8 mouse cellular contexts compared by ENCODE assay signal in genomic region chr9:40192098-40193038, GRCm38 (mm10). TPM values are rescaled to one million over a fixed set of nuclear protein-coding genes. Genes with fewer than 3 reads are reported as not detected.
DNase-seq lines count a peak whose midpoint lies in the region; ATAC-seq and TF ChIP-seq lines count a peak whose summit lies in the region.

Zfp202 (plus strand) TSS chr9:40192316.

- H3K27me3 ChIP-seq in Patski: no peaks in the 10 kb centered on the region
- H3K27me3 ChIP-seq in hindbrain, embryonic 13.5 days: no peaks in the 10 kb centered on the region

- peak within 1 kb of the TSS; percentile 88 for H3K4me2 ChIP-seq in hindbrain, embryonic 13.5 days

- peak within 1 kb of the TSS; percentile 88 for H3K9ac ChIP-seq in hindbrain, embryonic 13.5 days

- under 1% methylated on average over 60 of the region's 63 CpGs for WGBS in hindbrain, embryonic 13.5 days

- H3K4me3 ChIP-seq in hindbrain, embryonic 13.5 days: peak within 1 kb of the TSS; percentile 88

- peak; percentile 88 for TF ChIP-seq CTCF in Patski (IDR thresholded peaks at IDR 0.05)

- 0 out of 2 replicates have a peak, but pooled peaks cover 4% of the 10 kb centered on the region for H3K36me3 ChIP-seq in hindbrain, embryonic 13.5 days

- H3K4me1 ChIP-seq in hindbrain, embryonic 13.5 days (replicated peaks): peaks cover 23% of the 10 kb centered on the region

- in situ Hi-C loops in Patski (cut with MboI; ENCODE audit: low pct_unique_long_range_greater_than_20kb): loop anchor here (5.0 kb wide), 1 partner anchor 75 kb away; no protein-coding TSS in a partner anchor

- ATAC-seq in Patski: peak; percentile 94
- peak; percentile 98 for ATAC-seq in hindbrain, embryonic 13.5 days (ENCODE audit: low FRiP score)

- CTCF ChIA-PET in Patski (lab: Charles Lee): interaction anchor here (1.3 kb wide), 1 partner anchor 75 kb away, joined by 3 read pairs; no protein-coding TSS in a partner anchor

- H3K9me3 ChIP-seq in hindbrain, embryonic 13.5 days: no peaks in the 10 kb centered on the region

- DNase-seq in Patski (ENCODE audit: low read depth, low spot score): peak; percentile 57
- peak; percentile 94 for DNase-seq in cerebellum, postnatal 10 days
- DNase-seq in frontal cortex, postnatal 14 days (ENCODE audit: low spot score in 2 of 2): peak; percentile 79 to 81
- DNase-seq in layer of hippocampus, postnatal 25 days (ENCODE audit: extremely low spot score in 1 of 2, low spot score in 1 of 2): peak; percentile 71 to 78
- peak; percentile 85 for DNase-seq in lung, postnatal 14 days
- DNase-seq in ovary, postnatal 36 days (ENCODE audit: low spot score): peak; percentile 87
- peak; percentile 72 for DNase-seq in thymus, postnatal 14 days

- peak within 1 kb of the TSS; percentile 83 for H3K27ac ChIP-seq in hindbrain, embryonic 13.5 days

- POLR2A ChIA-PET in Patski (lab: Charles Lee): no interaction called here

RNA-seq across cellular contexts. Expression of gene Zfp202, which starts in this region (rescaled TPM):
- 4.9 TPM for polyA plus RNA-seq in Patski (2021)
- 8.5 and 9.5 TPM in 2 replicates for polyA plus RNA-seq in hindbrain, embryonic 13.5 days (2015; fragmentation: Nextera tagmentation; extraction: Ambion mirVana)
- 1 to 10 TPM; 3.4 to 3.8 TPM for total RNA-seq in layer of hippocampus, postnatal 25 days (2021)

Comparison
In these comparisons a context has a peak if more than half of its experiments do, and no peak if none do; other contexts are left out.
1. Peak in every context shown above with its lines: DNase-seq, ATAC-seq, H3K4me3 ChIP-seq and H3K27ac ChIP-seq.